Mouse (Mus musculus): ENCODE data around the gene Atraid.
"Not testable (repeated sequence)": the region's sequence is repeated elsewhere in the genome, so short reads cannot be mapped to it uniquely, and the experiment has no call there.

Atraid gene

GRCm38 (mm10) chr5:31053728-31054127, 5.6 kb downstream of the Atraid start:
- not testable (repeated sequence) for DNase-seq (ENCODE audit: inconsistent age in 2 of 2, low spot score in 1 of 2)

GRCm38 (mm10) chr5:31054261-31055215, 6.4 kb downstream of the Atraid start, which contains the start of gene Cad:
Gene Cad, plus strand, starts transcription at chr5:31054780.
- peak; percentile 96 to 98 for DNase-seq (ENCODE audit: inconsistent age in 2 of 2, low spot score in 1 of 2)

- no peak for DNase-seq (ENCODE audit: inconsistent age in 2 of 2, low spot score in 1 of 2)
These were observed 7.4 kb downstream of the Atraid start for GRCm38 (mm10) chr5:31055216-31056140.

- no peak for DNase-seq (ENCODE audit: inconsistent age in 2 of 2, low spot score in 1 of 2)
These were observed 21.7 kb downstream of the Atraid start for GRCm38 (mm10) chr5:31069810-31070209.

DNA sequence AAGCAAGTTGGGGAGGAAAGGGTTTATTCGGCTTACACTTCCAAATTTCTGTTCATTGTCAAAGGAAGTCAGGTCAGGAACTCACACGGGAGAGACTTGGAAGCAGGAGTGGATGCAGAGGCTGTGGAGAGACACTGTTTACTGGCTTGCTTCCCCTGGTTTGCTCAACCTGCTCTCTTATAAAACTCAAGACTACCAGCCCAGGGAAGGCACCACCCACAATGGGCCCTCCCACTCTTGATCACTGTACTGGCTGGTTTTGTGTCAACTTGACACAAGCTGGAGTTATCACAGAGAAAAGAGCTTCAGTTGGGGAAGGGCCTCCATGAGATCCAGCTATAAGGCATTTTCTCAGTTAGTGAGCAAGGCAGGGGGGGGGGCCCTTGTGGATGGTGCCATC, 22.9 kb downstream of the Atraid start:
- DNase-seq (ENCODE audit: inconsistent age in 2 of 2, low spot score in 1 of 2): no peak

- DNase-seq (ENCODE audit: inconsistent age in 2 of 2, low spot score in 1 of 2): no peak
These were observed 23.7 kb downstream of the Atraid start for GRCm38 (mm10) chr5:31071821-31072220.

DNA sequence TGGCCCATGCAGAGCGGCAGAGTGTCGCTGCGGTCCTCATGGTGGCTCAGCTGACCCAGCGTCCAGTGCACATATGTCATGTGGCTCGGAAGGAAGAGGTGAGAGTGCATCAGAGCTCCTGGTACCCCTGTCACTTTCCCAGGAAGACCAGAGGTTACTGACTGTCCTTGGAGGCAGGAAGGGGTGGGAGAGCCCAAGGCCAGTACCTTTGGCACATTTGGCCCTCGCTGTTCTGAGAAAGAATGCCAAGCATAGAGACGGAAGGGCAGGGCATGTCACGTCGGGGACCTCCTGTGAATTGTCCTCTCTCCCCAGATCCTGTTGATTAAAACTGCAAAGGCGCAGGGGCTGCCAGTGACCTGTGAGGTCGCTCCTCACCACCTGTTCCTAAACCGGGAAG, 25.1 kb downstream of the Atraid start:
- DNase-seq (ENCODE audit: inconsistent age in 2 of 2, low spot score in 1 of 2): peak; percentile 58 to 64

- peak; percentile 77 to 82 for DNase-seq (ENCODE audit: inconsistent age in 2 of 2, low spot score in 1 of 2)
These were observed 28.2 kb downstream of the Atraid start for GRCm38 (mm10) chr5:31076346-31076745.

DNA sequence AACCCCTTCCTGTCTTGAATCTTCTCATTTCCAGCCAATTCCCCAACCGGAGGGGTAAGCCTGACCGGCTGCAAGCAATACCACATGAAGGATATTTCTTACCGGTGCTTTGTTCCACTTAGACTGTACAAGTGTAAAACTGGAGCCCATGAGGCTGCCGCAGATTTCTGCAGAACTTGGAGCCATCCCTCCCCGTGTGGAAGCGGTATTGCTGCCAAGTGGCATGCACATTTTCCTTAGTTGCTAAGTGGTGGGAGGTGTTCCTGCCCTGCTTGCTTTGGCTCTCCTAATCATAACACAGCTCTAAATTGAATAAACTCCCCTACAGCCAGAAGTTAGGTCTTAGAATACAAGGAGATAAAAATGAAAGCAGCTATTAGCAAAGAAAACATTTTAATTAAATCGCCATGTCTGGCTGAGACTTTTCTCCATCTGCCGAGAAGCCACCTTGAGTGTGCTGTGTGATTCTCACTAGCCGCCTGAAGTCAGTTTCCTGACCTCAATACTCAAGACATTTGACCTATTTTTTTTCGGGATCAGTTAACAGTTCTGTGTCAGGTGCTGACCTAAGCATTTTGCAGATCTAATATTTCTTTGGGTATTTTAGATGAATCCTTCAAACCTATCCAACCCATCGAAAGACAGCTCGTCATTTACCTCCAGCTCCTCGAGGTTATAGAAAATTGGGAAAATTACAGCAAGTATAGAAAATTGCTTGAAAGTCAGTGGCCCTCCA, 32.1 kb downstream of the Atraid start:
- no peak for DNase-seq (ENCODE audit: inconsistent age in 2 of 2, low spot score in 1 of 2)

- DNase-seq (ENCODE audit: inconsistent age in 2 of 2, low spot score in 1 of 2): no peak
These were observed 32.7 kb downstream of the Atraid start for GRCm38 (mm10) chr5:31080795-31081164.

DNA sequence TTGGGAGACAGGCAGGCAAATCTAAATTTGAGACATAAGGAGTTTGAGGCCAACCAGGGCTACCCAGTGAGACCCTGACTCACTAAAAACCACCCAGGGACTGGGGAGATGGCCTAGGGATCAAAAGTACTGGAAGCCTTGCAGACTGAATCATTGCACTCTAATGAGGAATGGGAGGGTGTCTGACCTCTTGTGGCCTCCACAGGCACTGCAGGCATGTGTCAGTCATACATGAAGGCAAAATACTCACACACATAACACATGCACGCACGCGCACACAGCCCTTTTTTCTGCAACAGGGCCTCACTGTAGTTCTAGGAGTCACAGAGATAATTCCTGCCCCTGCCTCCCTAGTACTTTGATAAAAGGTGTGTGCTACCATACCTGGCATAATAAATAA, 33.3 kb downstream of the Atraid start:
- peak; percentile 55 to 79 for DNase-seq (ENCODE audit: inconsistent age in 2 of 2, low spot score in 1 of 2)

GRCm38 (mm10) chr5:31082355-31082754, 34.2 kb downstream of the Atraid start:
- peak; percentile 60 to 81 for DNase-seq (ENCODE audit: inconsistent age in 2 of 2, low spot score in 1 of 2)

GRCm38 (mm10) chr5:31082935-31083625, 35.0 kb downstream of the Atraid start:
- DNase-seq (ENCODE audit: inconsistent age in 2 of 2, low spot score in 1 of 2): peak; percentile 39 to 72

DNA sequence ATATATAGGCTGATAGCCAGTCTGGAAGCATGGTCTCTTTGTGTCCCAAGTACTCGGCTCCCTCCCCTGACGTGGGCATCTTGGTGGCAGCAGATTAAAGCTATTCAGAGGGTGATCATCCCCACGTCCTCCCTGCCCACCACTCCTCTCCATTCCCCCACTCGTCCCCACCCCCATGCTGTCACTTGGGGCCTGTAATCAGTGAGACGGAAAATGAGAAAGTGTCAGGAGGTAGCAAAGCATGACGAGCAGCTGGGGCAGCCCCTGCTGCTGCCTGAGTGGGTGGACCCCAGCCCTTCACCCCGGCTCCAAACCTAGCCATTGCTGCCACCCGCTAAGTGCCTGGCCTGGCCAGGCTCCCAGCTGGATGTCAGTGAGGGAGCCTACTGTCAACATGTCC, 35.8 kb downstream of the Atraid start:
- DNase-seq (ENCODE audit: inconsistent age in 2 of 2, low spot score in 1 of 2): no peak

- DNase-seq (ENCODE audit: inconsistent age in 2 of 2, low spot score in 1 of 2): peak in 1 of 2 experiments; percentile 30
These were observed 38.5 kb downstream of the Atraid start for GRCm38 (mm10) chr5:31086606-31087005.

DNA sequence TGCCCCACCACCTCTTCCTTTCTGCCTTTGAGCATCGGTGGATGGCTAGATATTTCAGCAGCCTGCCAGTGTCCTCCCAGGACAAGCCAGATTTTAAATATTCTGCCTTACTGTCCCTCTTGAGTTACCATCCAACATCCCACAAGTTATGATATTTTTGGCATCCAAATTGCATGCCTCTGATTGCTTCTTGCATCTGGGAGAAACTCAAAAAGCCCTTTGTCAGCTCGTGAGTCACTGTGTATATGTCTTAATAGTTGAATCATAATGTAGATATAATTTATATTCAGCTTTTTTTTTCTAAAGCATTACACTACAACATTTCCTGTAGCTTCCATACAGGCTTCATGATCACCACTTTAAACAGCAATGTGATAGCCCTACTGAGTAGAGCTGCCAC, 39.0 kb downstream of the Atraid start:
- peak in 1 of 2 experiments; percentile 31 for DNase-seq (ENCODE audit: inconsistent age in 2 of 2, low spot score in 1 of 2)

DNA sequence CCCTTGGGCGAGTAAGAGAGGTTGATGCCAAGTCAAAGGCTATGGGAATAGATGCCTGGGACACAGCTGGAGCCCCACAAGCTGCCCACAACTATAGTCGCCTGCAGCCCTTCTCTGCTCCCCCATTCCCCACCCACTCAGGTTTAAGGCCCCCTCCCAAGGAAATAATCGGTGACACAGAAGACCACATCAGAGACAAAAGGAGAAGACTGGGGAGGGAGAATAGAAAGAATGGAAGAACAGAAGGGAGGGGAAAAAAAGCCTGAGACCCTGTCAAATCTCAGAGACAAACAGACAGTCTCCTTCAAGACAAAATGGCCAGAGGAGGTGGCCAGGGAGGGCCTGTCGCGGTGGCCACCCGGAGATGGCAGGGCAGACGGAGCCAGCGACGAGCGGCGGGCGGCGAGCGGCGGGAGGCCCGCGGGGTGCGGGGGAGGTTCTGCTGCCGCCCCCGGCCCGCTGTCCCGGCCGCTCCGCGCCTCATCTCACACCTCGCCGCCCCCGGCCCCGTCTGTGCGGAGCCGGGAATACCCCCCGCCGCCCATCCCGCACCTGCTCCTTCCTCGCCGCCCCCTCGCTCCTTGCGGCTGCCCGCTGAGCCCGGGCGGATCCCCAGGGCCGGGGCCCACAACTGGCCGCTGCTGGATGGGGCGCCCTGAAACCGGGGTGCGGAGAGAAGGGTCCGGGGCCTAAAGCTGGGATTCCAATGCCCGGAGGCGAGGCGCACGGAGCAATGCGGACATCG, 44.3 kb downstream of the Atraid start:
- DNase-seq (ENCODE audit: inconsistent age in 2 of 2, low spot score in 1 of 2): no peak

DNA sequence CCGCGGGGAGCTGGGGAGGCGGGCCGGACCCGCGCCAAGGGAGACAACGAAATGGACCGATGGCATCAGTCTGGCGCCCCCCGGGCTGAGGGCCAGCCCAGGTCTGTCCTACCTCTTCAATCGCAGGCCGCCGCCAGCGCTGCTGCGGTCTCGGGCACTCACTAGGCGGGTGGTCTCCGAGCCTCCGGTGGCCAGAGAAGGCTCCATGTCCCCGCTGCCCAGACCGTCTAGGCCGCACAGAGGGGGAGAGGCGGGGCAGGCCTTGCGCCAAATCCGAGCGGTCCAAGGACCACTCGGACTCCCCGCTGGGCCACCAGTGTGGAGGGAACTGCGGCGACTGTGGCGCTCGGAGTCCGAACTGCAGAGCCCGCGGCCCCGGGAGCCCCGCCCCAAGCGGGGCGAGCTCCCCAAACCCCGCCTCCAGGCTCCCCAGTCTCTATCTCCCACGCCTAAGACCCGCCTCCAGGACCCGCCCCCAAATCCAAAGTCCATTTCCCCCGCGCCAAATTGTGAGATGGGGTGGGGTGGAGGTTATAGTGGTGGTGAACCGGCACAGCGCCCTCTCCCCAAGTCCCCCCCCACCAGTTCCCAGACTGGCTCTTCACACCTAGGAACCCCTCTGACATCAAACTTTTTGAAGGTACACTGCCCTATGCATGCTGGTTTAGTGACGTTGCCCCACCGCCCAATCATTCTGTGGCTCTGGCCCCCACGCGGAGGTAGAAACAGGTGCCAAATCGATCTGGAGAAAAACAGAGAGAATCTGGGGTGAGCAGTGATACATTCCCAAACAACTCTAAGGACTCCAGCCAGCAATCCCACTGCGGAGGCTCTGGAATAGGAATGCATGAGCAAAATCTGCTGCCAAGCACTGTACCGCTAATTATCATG, 45.3 kb downstream of the Atraid start:
- DNase-seq (ENCODE audit: inconsistent age in 2 of 2, low spot score in 1 of 2): peak; percentile 40 to 67

Measured in adrenal gland, adult (tissue).